In genomic region chr8:70769359-70769758, GRCm38 (mm10) we compare ENCODE assay signal across 8 mouse cellular contexts. TPM values are rescaled to one million over a fixed set of nuclear protein-coding genes. Genes with fewer than 3 reads are reported as not detected.
A peak's percentile ranks its signal among the peaks of the same experiment; 100 is the strongest.
DNase-seq lines count a peak whose midpoint lies in the region; ATAC-seq lines count a peak whose summit lies in the region.

No protein-coding gene starts in this region.

- no peak overlapping the region for H3K4me2 ChIP-seq in hindbrain, embryonic 16.5 days (ENCODE audit: low read length)

- no peak overlapping the region; the same call in 1 of the 2 replicates for H3K9ac ChIP-seq in hindbrain, embryonic 16.5 days (ENCODE audit: low read depth, low read length)

- peak; percentile 98 for DNase-seq in NIH3T3 (ENCODE audit: low read depth)
- DNase-seq in cerebellum, adult 9-11 months, result peak; percentile 93
- DNase-seq in frontal cortex, postnatal 10 days (ENCODE audit: low spot score in 2 of 2), result peak; percentile 89 to 94
- peak; percentile 97 to 99 for DNase-seq in left cerebral cortex, adult 18-20 months (ENCODE audit: low spot score in 2 of 2)
- DNase-seq in lung, postnatal 4 days, result peak; percentile 93 to 97
- DNase-seq in retina, postnatal 7 days (ENCODE audit: low read depth, low spot score), result peak; percentile 88
- peak; percentile 89 to 94 for DNase-seq in urinary bladder, adult 18-20 months (ENCODE audit: low spot score in 2 of 2)

- peaks cover 41% of the 10 kb centered on the region for H3K36me3 ChIP-seq in hindbrain, embryonic 16.5 days (ENCODE audit: control insufficient read depth, insufficient read depth, low read length)

- H3K4me1 ChIP-seq in hindbrain, embryonic 16.5 days (ENCODE audit: control insufficient read depth, insufficient read depth, low read depth, low read length), result peaks cover 28% of the 10 kb centered on the region

- H3K9me3 ChIP-seq in hindbrain, embryonic 16.5 days (ENCODE audit: control insufficient read depth, low read length), result no peaks in the 10 kb centered on the region

- no peak overlapping the region for H3K4me3 ChIP-seq in hindbrain, embryonic 16.5 days (ENCODE audit: low read length)

- no peaks in the 10 kb centered on the region for H3K27me3 ChIP-seq in hindbrain, embryonic 16.5 days (replicated peaks; ENCODE audit: control insufficient read depth, insufficient read depth, low read length)

- WGBS in hindbrain, embryonic 16.5 days, result 8% methylated on average over 26 of the region's 26 CpGs

- ATAC-seq in hindbrain, embryonic 16.5 days, result peak; percentile 72

- H3K27ac ChIP-seq in hindbrain, embryonic 16.5 days (ENCODE audit: low read depth, low read length), result no peak overlapping the region

RNA-seq across cellular contexts. Expression of gene Pik3r2, which starts 7.2 kb away (rescaled TPM):
- 115 and 118 TPM in 2 replicates for polyA plus RNA-seq in hindbrain, embryonic 16.5 days (2015; fragmentation: Nextera tagmentation; extraction: Ambion mirVana)
- 100 to 1,000 TPM; 150 to 153 TPM for total RNA-seq in left cerebral cortex, adult 18-20 months (2021)

RNA-seq across cellular contexts. Expression of gene Mpv17l2, which starts 8.6 kb away (rescaled TPM):
- polyA plus RNA-seq in hindbrain, embryonic 16.5 days (2015; fragmentation: Nextera tagmentation; extraction: Ambion mirVana), result 48.6 and 49.9 TPM in 2 replicates
- 10 to 100 TPM; 31.3 to 31.4 TPM for total RNA-seq in left cerebral cortex, adult 18-20 months (2021)

RNA-seq across cellular contexts. Expression of gene Rab3a, which starts 14.9 kb away (rescaled TPM):
- 622 and 635 TPM in 2 replicates for polyA plus RNA-seq in hindbrain, embryonic 16.5 days (2015; fragmentation: Nextera tagmentation; extraction: Ambion mirVana)
- 100 to 1,000 TPM; 870 to 892 TPM for total RNA-seq in left cerebral cortex, adult 18-20 months (2021)

RNA-seq across cellular contexts. Expression of gene Mast3, which starts 35.5 kb away (rescaled TPM):
- 21.9 and 23.9 TPM in 2 replicates for polyA plus RNA-seq in hindbrain, embryonic 16.5 days (2015; fragmentation: Nextera tagmentation; extraction: Ambion mirVana)
- 100 to 1,000 TPM; 317 to 334 TPM for total RNA-seq in left cerebral cortex, adult 18-20 months (2021)

RNA-seq across cellular contexts. Expression of gene Il12rb1, which starts 38.9 kb away (rescaled TPM):
- 0.11 and 0.14 TPM in 2 replicates for polyA plus RNA-seq in hindbrain, embryonic 16.5 days (2015; fragmentation: Nextera tagmentation; extraction: Ambion mirVana)
- total RNA-seq in left cerebral cortex, adult 18-20 months (2021), result under 1 TPM; 0.63 to 0.77 TPM
